Mouse (Mus musculus): ENCODE data around the gene Rab24. TPM values are rescaled to one million over a fixed set of nuclear protein-coding genes. Genes with fewer than 3 reads are reported as not detected.

Rab24 gene
- polyA plus RNA-seq (2015; fragmentation: Nextera tagmentation; extraction: Ambion mirVana), result 54.3 and 62.8 TPM in 2 replicates

GRCm38 (mm10) chr13:55321434-55322129 is at the start of gene Rab24:
TSS of gene Rab24 (minus strand) at chr13:55321946.
- H3K9ac ChIP-seq, result peak within 1 kb of the TSS; percentile 98
- WGBS, result under 1% methylated on average over 72 of the region's 73 CpGs
- H3K27ac ChIP-seq (replicated peaks), result peak within 1 kb of the TSS; percentile 86
- H3K4me1 ChIP-seq, result peaks cover 43% of the 10 kb centered on the region
- H3K4me3 ChIP-seq, result peak within 1 kb of the TSS; percentile 95
- H3K9me3 ChIP-seq, result no peaks in the 10 kb centered on the region
- no peaks in the 10 kb centered on the region for H3K27me3 ChIP-seq (replicated peaks)
- peaks cover 81% of the 10 kb centered on the region for H3K36me3 ChIP-seq
- peak; percentile 81 for ATAC-seq (ENCODE audit: extremely low read depth, insufficient number of reproducible peaks, low FRiP score, low TSS enrichment)
- peak within 1 kb of the TSS; percentile 97 for H3K4me2 ChIP-seq

GRCm38 (mm10) chr13:55371007-55371681 is 49.4 kb upstream of the Rab24 start:
- H3K27ac ChIP-seq (replicated peaks), result no peak overlapping the region
- H3K4me3 ChIP-seq, result no peak overlapping the region
- 65% methylated on average over 8 of the region's 8 CpGs for WGBS
- H3K4me2 ChIP-seq, result no peak overlapping the region
- H3K9ac ChIP-seq, result no peak overlapping the region
- no peak for ATAC-seq (ENCODE audit: extremely low read depth, insufficient number of reproducible peaks, low FRiP score, low TSS enrichment)
- peaks cover 82% of the 10 kb centered on the region for H3K27me3 ChIP-seq (replicated peaks)
- no peaks in the 10 kb centered on the region for H3K36me3 ChIP-seq
- no peaks in the 10 kb centered on the region for H3K9me3 ChIP-seq
- H3K4me1 ChIP-seq, result peaks cover 10% of the 10 kb centered on the region; the same call in 1 of the 2 replicates

- Histone ChIP-seq H3K27me3 (replicated peaks) (peaks cover 81% of the 10 kb centered on the region), H3K4me1 (peaks cover 10% of the 10 kb centered on the region; the same call in 1 of the 2 replicates), H3K4me2 (peak overlapping the region; percentile 34; the same call in 1 of the 2 replicates), H3K9ac (no peak overlapping the region), H3K36me3 (no peaks in the 10 kb centered on the region), H3K27ac (replicated peaks) (no peak overlapping the region), H3K4me3 (no peak overlapping the region), H3K9me3 (no peaks in the 10 kb centered on the region)
- ATAC-seq (ENCODE audit: extremely low read depth, insufficient number of reproducible peaks, low FRiP score, low TSS enrichment), result no peak
- 23% methylated on average over 3 of the region's 3 CpGs for WGBS
Observed at GRCm38 (mm10) chr13:55370234-55370633, 48.5 kb upstream of the Rab24 start.

DNA sequence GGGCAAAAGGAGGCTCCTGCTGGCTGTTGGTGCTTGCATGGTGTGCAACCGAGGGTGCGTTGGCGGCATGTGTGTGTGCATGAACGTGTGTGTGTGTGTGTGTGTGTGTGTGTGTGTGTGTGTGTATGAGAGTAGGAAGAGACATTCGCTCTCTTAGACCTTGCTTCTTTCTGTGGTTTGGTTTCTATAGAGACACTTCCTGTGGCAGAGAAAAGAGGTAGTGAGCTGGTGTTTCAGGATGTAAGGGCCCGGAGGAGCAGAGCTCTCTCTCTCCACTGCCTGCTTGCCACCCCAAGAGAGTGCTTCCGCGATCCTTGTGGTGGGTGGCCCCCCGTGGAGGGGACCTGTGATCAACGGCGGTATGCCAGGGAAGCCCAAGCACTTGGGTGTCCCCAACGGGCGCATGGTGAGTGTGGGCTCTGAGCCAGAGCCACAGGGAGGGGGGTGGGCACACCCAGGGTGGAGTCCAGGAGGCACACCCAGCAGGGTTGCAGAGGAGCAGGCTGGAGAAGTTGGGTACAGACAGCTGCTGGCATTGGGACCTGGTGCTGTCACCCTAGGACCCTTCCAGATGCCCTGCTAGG is 47.9 kb upstream of the Rab24 start, which contains the start of gene Rgs14:
Gene Rgs14 (plus strand): TSS at position 202 of the 584 bp plus-strand sequence.
- no peak within 1 kb of the TSS for H3K4me3 ChIP-seq
- no peak within 1 kb of the TSS for H3K9ac ChIP-seq
- H3K36me3 ChIP-seq, result no peaks in the 10 kb centered on the region
- H3K4me2 ChIP-seq, result peak within 1 kb of the TSS; percentile 34
- no peak for ATAC-seq (ENCODE audit: extremely low read depth, insufficient number of reproducible peaks, low FRiP score, low TSS enrichment)
- H3K9me3 ChIP-seq, result no peaks in the 10 kb centered on the region
- no peak within 1 kb of the TSS for H3K27ac ChIP-seq (replicated peaks)
- 49% methylated on average over 13 of the region's 13 CpGs for WGBS
- peaks cover 10% of the 10 kb centered on the region; the same call in 1 of the 2 replicates for H3K4me1 ChIP-seq
- peaks cover 81% of the 10 kb centered on the region for H3K27me3 ChIP-seq (replicated peaks)

DNA sequence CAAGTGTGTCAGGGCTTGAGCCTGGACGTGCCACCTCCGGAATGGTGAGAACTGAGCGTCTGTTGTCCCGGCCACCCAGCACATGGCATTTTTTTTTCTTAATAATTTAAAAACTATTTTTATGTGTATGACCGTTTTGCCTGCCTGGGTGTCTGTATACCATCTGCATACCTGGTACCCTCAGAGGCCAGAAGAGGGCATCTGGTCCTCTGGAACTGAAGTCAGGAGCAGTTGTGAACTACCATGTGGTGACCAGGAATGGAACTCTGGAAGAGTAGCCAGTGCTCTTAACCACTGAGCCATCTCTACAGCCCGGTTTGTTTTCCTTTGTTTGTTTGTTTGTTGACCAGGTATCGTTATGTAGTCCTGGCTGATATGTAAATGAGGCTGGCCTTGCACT is 46.7 kb upstream of the Rab24 start:
- no peak overlapping the region for H3K9ac ChIP-seq
- 71% methylated on average over 7 of the region's 7 CpGs for WGBS
- ATAC-seq (ENCODE audit: extremely low read depth, insufficient number of reproducible peaks, low FRiP score, low TSS enrichment), result no peak

DNA sequence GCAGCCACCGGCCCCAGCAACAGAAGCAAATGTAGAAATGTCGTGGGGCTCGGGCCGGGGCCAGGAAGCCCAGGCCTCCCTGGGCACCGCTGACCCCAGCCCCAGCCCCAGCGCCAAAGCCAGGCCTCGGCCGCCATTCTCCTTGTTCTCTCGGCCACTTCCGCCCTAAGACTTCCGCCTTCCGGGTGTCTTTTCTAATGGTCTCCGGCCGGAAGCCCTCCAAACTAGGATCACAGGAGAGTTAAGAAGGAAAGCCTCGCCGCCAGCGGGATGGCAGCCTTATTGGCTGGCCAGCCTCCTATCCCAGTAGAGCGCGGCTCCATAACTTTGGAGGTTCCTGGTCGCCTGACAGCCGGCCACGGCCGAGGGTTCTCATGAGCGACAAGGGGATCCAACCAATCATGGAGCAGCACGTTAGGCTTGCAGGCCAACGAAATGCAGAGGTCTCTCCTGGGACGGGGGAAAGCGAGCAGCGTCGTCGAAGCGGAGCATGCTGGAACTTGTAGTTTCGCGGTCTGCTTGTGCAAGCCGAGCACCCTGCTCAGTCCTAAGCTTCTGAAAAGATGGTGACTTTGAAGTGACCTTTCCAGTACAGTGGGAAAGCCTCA is 40.8 kb upstream of the Rab24 start, which contains the start of gene Lman2:
Gene Lman2 (minus strand): TSS at position 331 of the 608 bp plus-strand sequence.
- H3K4me1 ChIP-seq, result peaks cover 29% of the 10 kb centered on the region
- peak within 1 kb of the TSS; percentile 91 for H3K4me3 ChIP-seq
- WGBS, result 1% methylated on average over 35 of the region's 35 CpGs
- H3K9ac ChIP-seq, result peak within 1 kb of the TSS; percentile 95
- peaks cover 22% of the 10 kb centered on the region for H3K27me3 ChIP-seq (replicated peaks)
- no peaks in the 10 kb centered on the region for H3K9me3 ChIP-seq
- peaks cover 36% of the 10 kb centered on the region for H3K36me3 ChIP-seq
- H3K4me2 ChIP-seq, result peak within 1 kb of the TSS; percentile 91
- H3K27ac ChIP-seq (replicated peaks), result peak within 1 kb of the TSS; percentile 91
- ATAC-seq (ENCODE audit: extremely low read depth, insufficient number of reproducible peaks, low FRiP score, low TSS enrichment), result peak; percentile 95

More for the DNA sequence above, 46.7 kb upstream of the Rab24 start:
- H3K4me1 ChIP-seq, result peaks cover 10% of the 10 kb centered on the region; the same call in 1 of the 2 replicates
- H3K9me3 ChIP-seq, result no peaks in the 10 kb centered on the region
- no peaks in the 10 kb centered on the region for H3K36me3 ChIP-seq
- H3K4me3 ChIP-seq, result no peak overlapping the region
- peaks cover 70% of the 10 kb centered on the region for H3K27me3 ChIP-seq (replicated peaks)
- H3K4me2 ChIP-seq, result no peak overlapping the region
- no peak overlapping the region for H3K27ac ChIP-seq (replicated peaks)

GRCm38 (mm10) chr13:55361974-55362452 is 40.3 kb upstream of the Rab24 start:
- Histone ChIP-seq H3K9ac (peak overlapping the region; percentile 95), H3K9me3 (no peaks in the 10 kb centered on the region), H3K27me3 (replicated peaks) (peaks cover 17% of the 10 kb centered on the region), H3K27ac (replicated peaks) (peak overlapping the region; percentile 91), H3K4me2 (peak overlapping the region; percentile 91), H3K4me1 (peaks cover 29% of the 10 kb centered on the region), H3K36me3 (peaks cover 41% of the 10 kb centered on the region), H3K4me3 (peak overlapping the region; percentile 91)
- under 1% methylated on average over 32 of the region's 32 CpGs for WGBS
- 0 out of 2 replicates have a peak, but pooled peaks have one; percentile 7 for ATAC-seq (ENCODE audit: extremely low read depth, insufficient number of reproducible peaks, low FRiP score, low TSS enrichment)

GRCm38 (mm10) chr13:55361145-55361544 is 39.4 kb upstream of the Rab24 start:
- H3K4me1 ChIP-seq, result peaks cover 29% of the 10 kb centered on the region
- no peak for ATAC-seq (ENCODE audit: extremely low read depth, insufficient number of reproducible peaks, low FRiP score, low TSS enrichment)
- H3K4me3 ChIP-seq, result peak overlapping the region; percentile 91
- peaks cover 14% of the 10 kb centered on the region for H3K27me3 ChIP-seq (replicated peaks)
- peak overlapping the region; percentile 91 for H3K4me2 ChIP-seq
- no peak overlapping the region for H3K27ac ChIP-seq (replicated peaks)
- H3K9ac ChIP-seq, result peak overlapping the region; percentile 95
- H3K9me3 ChIP-seq, result no peaks in the 10 kb centered on the region
- H3K36me3 ChIP-seq, result peaks cover 50% of the 10 kb centered on the region

DNA sequence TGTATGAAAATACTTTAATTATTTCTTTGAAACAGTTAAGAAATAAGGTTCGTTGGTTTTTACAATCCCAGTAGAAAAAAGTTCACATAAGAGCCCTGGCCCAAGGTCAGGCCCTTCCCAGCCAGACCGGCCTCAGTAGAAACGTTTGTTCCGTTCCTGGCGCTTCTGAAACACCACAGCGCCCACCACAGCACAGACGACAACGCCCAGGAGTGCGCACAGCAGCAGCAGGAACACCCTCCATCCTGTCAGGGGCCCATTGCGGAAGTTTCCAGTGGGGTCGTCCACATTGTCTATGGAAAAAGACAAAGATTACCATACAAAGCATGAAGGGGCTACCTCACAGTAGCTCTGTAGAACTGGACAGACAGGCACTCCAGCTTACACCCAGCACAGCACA is 25.0 kb upstream of the Rab24 start:
- Histone ChIP-seq H3K9ac (no peak overlapping the region), H3K4me2 (no peak overlapping the region), H3K4me3 (no peak overlapping the region), H3K9me3 (no peaks in the 10 kb centered on the region), H3K27ac (replicated peaks) (peak overlapping the region; percentile 22; the same call in 1 of the 2 replicates), H3K27me3 (replicated peaks) (no peaks in the 10 kb centered on the region), H3K4me1 (no peaks in the 10 kb centered on the region), H3K36me3 (peaks cover 82% of the 10 kb centered on the region)
- WGBS, result 73% methylated on average over 11 of the region's 11 CpGs
- ATAC-seq (ENCODE audit: extremely low read depth, insufficient number of reproducible peaks, low FRiP score, low TSS enrichment), result no peak

DNA sequence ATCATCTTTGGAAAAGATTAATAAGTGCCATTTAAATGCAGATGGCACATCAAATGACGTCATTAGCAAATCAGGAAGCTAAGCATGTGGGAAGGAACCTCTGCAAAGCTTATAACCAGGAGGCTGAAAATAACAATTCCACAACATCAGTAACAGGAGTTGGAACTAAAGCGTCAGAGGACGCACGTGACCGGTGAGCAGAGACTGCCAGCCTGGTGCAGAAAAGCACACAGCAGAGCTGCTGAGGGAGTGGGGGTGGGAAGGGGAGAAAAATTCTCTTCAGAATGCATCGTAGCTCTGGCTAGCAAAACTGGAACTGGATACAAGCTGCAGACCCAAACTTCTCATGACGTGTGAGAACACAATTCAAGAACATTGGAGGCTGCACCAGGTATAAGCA is 22.5 kb upstream of the Rab24 start:
- ATAC-seq (ENCODE audit: extremely low read depth, insufficient number of reproducible peaks, low FRiP score, low TSS enrichment), result no peak

GRCm38 (mm10) chr13:55342469-55342868 is 20.7 kb upstream of the Rab24 start:
- 37% methylated on average over 11 of the region's 11 CpGs for WGBS
- Histone ChIP-seq H3K4me2 (no peak overlapping the region), H3K27ac (replicated peaks) (no peak overlapping the region), H3K36me3 (peaks cover 40% of the 10 kb centered on the region), H3K9ac (no peak overlapping the region), H3K27me3 (replicated peaks) (no peaks in the 10 kb centered on the region), H3K9me3 (no peaks in the 10 kb centered on the region), H3K4me1 (peaks cover 7% of the 10 kb centered on the region; the same call in 1 of the 2 replicates), H3K4me3 (no peak overlapping the region)
- no peak for ATAC-seq (ENCODE audit: extremely low read depth, insufficient number of reproducible peaks, low FRiP score, low TSS enrichment)

More for the DNA sequence above, 22.5 kb upstream of the Rab24 start:
- Histone ChIP-seq H3K4me3 (no peak overlapping the region), H3K9ac (no peak overlapping the region), H3K27me3 (replicated peaks) (no peaks in the 10 kb centered on the region), H3K4me1 (no peaks in the 10 kb centered on the region), H3K4me2 (no peak overlapping the region), H3K36me3 (peaks cover 58% of the 10 kb centered on the region), H3K9me3 (no peaks in the 10 kb centered on the region), H3K27ac (replicated peaks) (no peak overlapping the region)
- 85% methylated on average over 7 of the region's 7 CpGs for WGBS
